Mouse (Mus musculus) liver, postnatal 0 days (tissue): ENCODE measurements around the gene Gbp2b. TPM values are rescaled to one million over a fixed set of nuclear protein-coding genes. Genes with fewer than 3 reads are reported as not detected.
"Not testable (repeated sequence)": the region's sequence is repeated elsewhere in the genome, so short reads cannot be mapped to it uniquely, and the experiment has no call there.

Experiments used
- ATAC-seq: fragments of 200-750 bp; cut with Nextera tagmentation; 2 replicates; pipeline ENCODE4 v1.8.0; 2017; ENCODE audit warnings: mild to moderate bottlenecking, moderate library complexity
- DNase-seq: peaks from one replicate; pipeline ENCODE4 v3.0.0-alpha.2; 2016
- H3K27ac ChIP-seq: fragments of 300-500 bp; sonication (generic); 2 replicates; pipeline ENCODE4 v1.5.1; 2014; ENCODE audit warnings: antibody characterized with exemption, moderate library complexity, mild to moderate bottlenecking, low read depth
- H3K27me3 ChIP-seq: fragments of 300-500 bp; sonication (generic); 2 replicates; pipeline ENCODE4 v1.6.1; 2014; ENCODE audit warnings: low read length, control low read depth, mixed read lengths; ENCODE audit not compliant: insufficient read depth
- H3K36me3 ChIP-seq: fragments of 300-500 bp; sonication (generic); replicated peaks from 2 replicates; pipeline ENCODE4 v1.6.1; 2014; ENCODE audit warnings: mild to moderate bottlenecking, control low read depth, low read length, moderate library complexity, mixed read lengths; ENCODE audit not compliant: insufficient read depth
- H3K4me1 ChIP-seq: fragments of 300-500 bp; sonication (generic); 2 replicates; pipeline ENCODE4 v1.6.1; 2014; ENCODE audit warnings: antibody characterized with exemption, mild to moderate bottlenecking, control low read depth; ENCODE audit not compliant: insufficient read depth
- H3K4me2 ChIP-seq: fragments of 300-500 bp; sonication (generic); 2 replicates; pipeline ENCODE4 v1.6.1; 2014; ENCODE audit warnings: low read depth, mild to moderate bottlenecking, low read length, moderate library complexity, mixed read lengths
- H3K4me3 ChIP-seq: fragments of 300-500 bp; sonication (generic); 2 replicates; pipeline ENCODE4 v1.5.1; 2014; ENCODE audit warnings: low read depth, low read length
- H3K9ac ChIP-seq: fragments of 300-500 bp; sonication (generic); replicated peaks from 2 replicates; pipeline ENCODE4 v1.6.1; 2014; ENCODE audit warnings: mild to moderate bottlenecking, moderate library complexity
- H3K9me3 ChIP-seq: fragments of 300-500 bp; sonication (generic); 2 replicates; pipeline ENCODE4 v1.6.1; 2016; ENCODE audit warnings: mild to moderate bottlenecking, control low read depth, low read length, mixed read lengths
- CTCF ChIP-seq: sonication (generic); IDR thresholded peaks from 2 replicates; pipeline ENCODE4 v1.5.1; 2016; ENCODE audit warnings: antibody characterized with exemption, low read depth
- EP300 ChIP-seq: IDR thresholded peaks from 2 replicates; pipeline ENCODE4 v1.6.1; 2016; ENCODE audit warnings: antibody characterized with exemption, low read depth, mild to moderate bottlenecking
- WGBS: fragments of 180-500 bp; shearing (Covaris S2); extraction: QIAGEN DNeasy Blood & Tissue Kit; methylation state at CpG from one replicate; pipeline ENCODE4 v1.1.7; 2014; ENCODE audit not compliant: insufficient replicate concordance; 5-methylcytosine and 5-hydroxymethylcytosine counted together
- polyA plus RNA-seq: library from polyadenylated mRNA; unstranded; fragments of >200 nt; fragmentation: Nextera tagmentation; extraction: Ambion mirVana; gene quantifications from 2 replicates; pipeline ENCODE4 v1.2.1, GENCODE M21; 2015

Gbp2b gene
- polyA plus RNA-seq, 1 experiment from 2014 or later = 0.05 TPM

DNA sequence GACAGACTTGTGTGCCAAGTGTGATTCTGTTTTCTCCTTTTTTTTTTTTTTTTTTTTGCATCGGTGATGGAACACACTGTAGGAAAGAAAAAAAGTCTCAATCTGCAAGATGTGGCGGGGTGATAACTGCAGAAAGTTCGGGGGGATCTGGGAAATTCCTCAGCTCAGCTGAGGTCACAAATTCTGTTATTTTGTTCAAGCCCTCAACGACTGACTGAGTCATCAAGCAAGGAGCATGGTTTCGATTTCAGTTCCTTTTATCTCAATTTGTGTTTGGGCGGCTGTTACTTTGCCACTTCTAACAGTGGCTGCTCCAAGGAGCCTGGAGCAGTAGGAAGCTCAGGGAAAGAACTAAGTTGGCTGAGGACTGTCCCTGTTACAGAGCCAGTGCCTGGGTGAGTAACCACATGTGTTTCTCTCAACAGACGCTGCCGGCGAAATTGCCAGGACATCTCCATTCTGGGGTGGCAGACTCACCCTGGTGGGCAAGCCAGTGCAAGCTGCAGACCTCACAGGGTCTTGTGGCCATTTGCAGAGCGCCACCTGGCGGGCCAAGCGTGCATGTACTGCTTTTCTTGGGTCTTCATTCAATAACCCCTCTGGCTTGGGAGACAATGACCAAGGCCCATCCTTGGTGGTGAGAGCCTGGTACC lies 34.2 kb upstream of the Gbp2b start:
- no peaks in the 10 kb centered on the region for H3K27me3 ChIP-seq
- H3K4me2 ChIP-seq = peak overlapping the region; percentile 65
- peak overlapping the region; percentile 71 for H3K27ac ChIP-seq
- ATAC-seq (peak; percentile 83), DNase-seq (peak; percentile 84)
- no peaks in the 10 kb centered on the region for H3K9me3 ChIP-seq
- peak overlapping the region; percentile 16; the same call in 1 of the 2 replicates for H3K9ac ChIP-seq
- peak; percentile 98 for TF ChIP-seq CTCF
- TF ChIP-seq EP300 = no peak
- 7% methylated on average over 12 of the region's 12 CpGs for WGBS
- H3K36me3 ChIP-seq = no peaks in the 10 kb centered on the region
- H3K4me3 ChIP-seq = peak overlapping the region; percentile 43
- 0 out of 2 replicates have a peak, but pooled peaks cover 3% of the 10 kb centered on the region for H3K4me1 ChIP-seq

GRCm38 (mm10) chr3:142561045-142561646 lies 33.5 kb upstream of the Gbp2b start:
- H3K4me1 ChIP-seq = 0 out of 2 replicates have a peak, but pooled peaks cover 3% of the 10 kb centered on the region
- 76% methylated on average over 14 of the region's 14 CpGs for WGBS
- no peaks in the 10 kb centered on the region for H3K36me3 ChIP-seq
- H3K9ac ChIP-seq = no peak overlapping the region
- H3K9me3 ChIP-seq = no peaks in the 10 kb centered on the region
- no peaks in the 10 kb centered on the region for H3K27me3 ChIP-seq
- H3K4me2 ChIP-seq = peak overlapping the region; percentile 65
- no peak overlapping the region for H3K27ac ChIP-seq
- DNase-seq (no peak), ATAC-seq (no peak)
- H3K4me3 ChIP-seq = no peak overlapping the region
- TF ChIP-seq EP300 = no peak
- TF ChIP-seq CTCF = no peak

DNA sequence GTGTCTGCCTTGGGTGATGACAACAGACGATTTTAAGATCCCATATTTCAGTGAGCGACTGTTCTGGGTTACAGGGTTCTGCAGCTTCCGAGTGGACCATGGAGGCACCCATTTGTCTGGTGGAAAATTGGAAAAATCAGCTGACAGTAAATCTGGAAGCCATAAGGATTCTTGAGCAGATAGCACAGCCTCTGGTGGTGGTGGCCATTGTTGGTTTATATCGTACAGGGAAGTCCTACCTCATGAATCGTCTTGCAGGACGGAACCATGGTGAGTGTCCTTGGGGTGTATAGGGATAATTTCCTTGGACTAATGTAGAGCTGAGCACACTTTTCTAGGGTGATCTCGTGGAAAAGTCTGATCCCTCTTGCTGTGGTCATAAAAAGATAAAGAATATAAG lies 33.0 kb upstream of the Gbp2b start:
- no peak overlapping the region for H3K27ac ChIP-seq
- no peak for DNase-seq
- H3K9ac ChIP-seq = no peak overlapping the region
- no peaks in the 10 kb centered on the region for H3K9me3 ChIP-seq
- TF ChIP-seq CTCF (no peak), EP300 (no peak)
- no peak overlapping the region for H3K4me3 ChIP-seq
- no peaks in the 10 kb centered on the region for H3K27me3 ChIP-seq
- no peaks in the 10 kb centered on the region for H3K36me3 ChIP-seq
- 0 out of 2 replicates have a peak, but pooled peaks cover 3% of the 10 kb centered on the region for H3K4me1 ChIP-seq
- WGBS = 67% methylated on average over 7 of the region's 7 CpGs
- H3K4me2 ChIP-seq = no peak overlapping the region
- no peak for ATAC-seq

- not testable (repeated sequence) for H3K9me3 ChIP-seq, DNase-seq, H3K36me3 ChIP-seq, H3K4me1 ChIP-seq, ATAC-seq, H3K27ac ChIP-seq, H3K9ac ChIP-seq, H3K27me3 ChIP-seq, H3K4me3 ChIP-seq, H3K4me2 ChIP-seq
- WGBS = 77% methylated on average over 5 of the region's 5 CpGs
These were observed 27.2 kb upstream of the Gbp2b start for GRCm38 (mm10) chr3:142567490-142567889.

DNA sequence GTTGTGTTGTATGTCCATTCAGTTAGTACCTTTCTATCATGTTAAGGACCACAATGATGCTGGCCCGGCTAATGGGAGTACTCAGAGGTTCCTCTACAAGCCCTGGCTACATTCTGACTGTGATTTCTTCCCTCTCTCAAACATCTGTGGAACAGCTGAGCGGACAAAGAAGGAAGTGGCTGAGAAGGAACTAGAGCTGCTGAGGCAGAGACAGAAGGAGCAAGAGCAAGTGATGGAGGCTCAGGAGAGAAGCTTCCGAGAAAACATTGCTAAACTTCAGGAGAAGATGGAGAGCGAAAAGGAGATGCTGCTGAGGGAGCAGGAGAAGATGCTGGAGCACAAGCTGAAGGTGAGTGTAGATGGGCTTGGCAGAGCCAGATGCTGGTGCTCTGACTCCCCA lies 23.9 kb upstream of the Gbp2b start:
- TF ChIP-seq EP300 (no peak), CTCF (no peak)
- Histone ChIP-seq H3K27me3 (no peaks in the 10 kb centered on the region), H3K4me1 (no peaks in the 10 kb centered on the region), H3K9ac (no peak overlapping the region), H3K27ac (no peak overlapping the region), H3K4me3 (no peak overlapping the region), H3K9me3 (no peaks in the 10 kb centered on the region), H3K36me3 (no peaks in the 10 kb centered on the region), H3K4me2 (no peak overlapping the region)
- 73% methylated on average over 4 of the region's 4 CpGs for WGBS
- ATAC-seq = no peak
- DNase-seq = no peak

GRCm38 (mm10) chr3:142577108-142577507 lies 17.5 kb upstream of the Gbp2b start:
- no peak overlapping the region for H3K4me3 ChIP-seq
- WGBS = 65% methylated on average over 3 of the region's 3 CpGs
- H3K4me2 ChIP-seq = no peak overlapping the region
- no peak overlapping the region for H3K9ac ChIP-seq
- no peak for TF ChIP-seq CTCF
- no peak for TF ChIP-seq EP300
- H3K4me1 ChIP-seq = no peaks in the 10 kb centered on the region
- ATAC-seq = no peak
- H3K27ac ChIP-seq = no peak overlapping the region
- DNase-seq = no peak
- no peaks in the 10 kb centered on the region for H3K27me3 ChIP-seq
- no peaks in the 10 kb centered on the region for H3K36me3 ChIP-seq
- no peaks in the 10 kb centered on the region for H3K9me3 ChIP-seq
